Mouse (Mus musculus) left cerebral cortex, postnatal 10 days (tissue): Measurements from ENCODE around the gene Cnpy3. TPM values are rescaled to one million over a fixed set of nuclear protein-coding genes. Genes with fewer than 3 reads are reported as not detected.
"Not testable (repeated sequence)": the region's sequence is repeated elsewhere in the genome, so short reads cannot be mapped to it uniquely, and the experiment has no call there.

Experiments used
- DNase-seq, 2 experiments: peaks; one replicate each; pipeline ENCODE4 v3.0.0; 2021 to 2022; ENCODE audit warnings: low spot score in 2 of 2, mixed read lengths in 1 of 2; ENCODE audit errors: extremely low spot score in 1 of 2
- intact Hi-C: fragments of 180-260 bp; cut with DNase I; formaldehyde crosslinking; loops from one replicate; pipeline ENCODE4 v1.15.1; 2025
- total RNA-seq, 2 experiments: library from RNA; stranded (reverse); gene quantifications; 2 replicates each; pipeline ENCODE4 v1.2.3; 2021

Cnpy3 gene
- total RNA-seq, 2 experiments from 2014 or later: 50.9 to 53.7 TPM

DNA sequence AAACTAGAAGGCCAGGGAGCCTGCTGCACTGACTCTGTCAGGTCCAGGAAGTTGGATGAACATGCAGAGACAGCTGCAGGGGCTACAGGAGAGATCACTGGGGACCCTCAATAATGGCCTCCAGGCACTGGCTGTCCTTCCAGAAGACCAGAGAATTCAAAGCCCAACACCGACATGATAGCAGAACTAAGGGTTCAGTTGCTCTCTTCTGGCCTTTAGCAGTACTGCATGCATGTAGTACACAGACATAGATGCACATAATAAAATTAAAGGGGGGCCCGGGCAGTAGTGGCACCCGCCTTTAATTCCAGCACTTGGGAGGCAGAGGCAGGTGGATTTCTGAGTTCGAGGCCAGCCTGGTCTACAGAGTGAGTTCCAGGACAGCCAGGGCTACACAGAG is 19.0 kb upstream of the Cnpy3 start:
- no peak for DNase-seq
- intact Hi-C loops: no loop called here

DNA sequence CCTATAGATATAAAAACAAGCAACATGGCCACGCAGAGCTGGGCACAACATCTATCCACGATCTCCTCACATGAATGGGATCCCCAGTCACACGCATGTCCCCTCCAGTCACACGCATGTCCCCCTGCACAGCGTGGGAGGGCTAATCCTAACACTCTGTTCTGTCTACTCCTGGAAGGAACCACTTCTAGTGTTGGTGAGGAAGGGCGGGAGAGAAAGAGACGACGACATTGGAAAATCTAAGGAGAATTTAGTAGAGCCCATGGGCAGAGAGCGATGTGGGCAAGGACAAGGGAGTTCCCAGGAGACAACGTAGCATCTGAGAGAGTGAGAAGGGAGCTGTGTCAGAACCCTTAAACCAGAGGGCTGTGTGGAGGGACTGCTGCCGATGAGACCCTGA is 18.5 kb upstream of the Cnpy3 start:
- DNase-seq: no peak
- intact Hi-C loops: no loop called here

DNA sequence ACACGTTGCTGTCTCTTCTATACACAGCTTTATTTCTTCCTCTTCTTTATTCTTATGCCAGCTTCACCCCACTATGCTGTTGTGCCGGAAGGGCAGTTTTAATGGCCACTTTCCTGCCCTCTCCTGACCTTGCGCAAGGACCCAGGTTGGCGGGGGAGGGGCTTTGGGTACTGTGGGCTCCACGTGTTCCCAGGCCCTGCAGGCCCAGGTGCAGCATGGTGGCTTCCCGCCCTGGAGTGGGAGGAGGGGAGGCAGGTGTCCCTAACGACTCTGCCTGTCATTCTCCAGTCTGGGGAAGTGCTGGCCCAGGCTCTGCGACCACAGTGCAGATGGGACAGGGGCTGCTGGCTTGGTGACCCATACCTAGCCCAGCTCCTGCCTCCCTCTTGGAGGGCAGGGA is 15.9 kb upstream of the Cnpy3 start:
- peak in 1 of 2 experiments; percentile 44 for DNase-seq
- intact Hi-C loops: no loop called here

DNA sequence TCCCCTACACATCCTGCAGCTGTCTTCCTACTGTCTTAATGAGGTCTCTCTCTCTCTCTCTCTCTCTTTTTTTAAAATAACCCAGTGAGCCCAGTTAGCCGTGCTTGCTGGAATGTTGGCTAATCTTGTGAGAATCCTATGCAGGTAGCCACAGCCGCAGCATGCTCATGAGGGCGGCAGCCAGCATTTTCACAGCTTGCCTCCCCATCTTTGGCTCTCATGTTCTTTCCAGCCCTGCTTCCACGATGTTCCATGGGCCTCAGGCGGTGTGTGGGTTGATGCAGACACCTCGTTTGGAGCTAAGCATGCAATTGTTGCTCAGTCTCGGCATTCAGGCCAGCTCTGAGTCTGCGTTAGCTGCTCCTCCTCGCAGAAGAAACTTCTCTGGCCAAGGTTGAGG is 12.9 kb upstream of the Cnpy3 start:
- intact Hi-C loops, DNase-seq: not testable (repeated sequence)

DNA sequence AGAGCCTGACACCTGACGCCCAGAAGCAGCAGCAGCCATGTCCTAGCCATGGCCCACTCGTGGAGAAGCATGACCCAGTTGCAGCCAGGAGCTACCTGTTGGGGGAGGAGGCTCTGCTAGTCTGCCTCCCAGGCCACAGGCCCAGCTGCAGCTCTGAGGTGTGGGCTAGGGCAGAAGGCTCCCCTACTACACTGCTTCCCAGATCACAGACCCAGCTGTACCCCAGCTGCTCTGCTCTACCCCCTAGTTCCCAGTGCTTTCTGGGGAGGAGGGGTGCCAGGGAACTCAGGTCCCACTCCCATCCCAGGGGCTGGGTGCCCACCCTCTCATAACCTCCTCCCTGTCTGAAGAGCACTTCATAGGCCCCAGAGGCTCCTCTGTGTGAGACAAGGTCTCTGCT is 11.5 kb upstream of the Cnpy3 start, which contains the start of gene Ptcra:
Gene Ptcra, minus strand, starts transcription at position 169 of the 400 bp plus-strand sequence.
- no peak for DNase-seq
- intact Hi-C loops: no loop called here

DNA sequence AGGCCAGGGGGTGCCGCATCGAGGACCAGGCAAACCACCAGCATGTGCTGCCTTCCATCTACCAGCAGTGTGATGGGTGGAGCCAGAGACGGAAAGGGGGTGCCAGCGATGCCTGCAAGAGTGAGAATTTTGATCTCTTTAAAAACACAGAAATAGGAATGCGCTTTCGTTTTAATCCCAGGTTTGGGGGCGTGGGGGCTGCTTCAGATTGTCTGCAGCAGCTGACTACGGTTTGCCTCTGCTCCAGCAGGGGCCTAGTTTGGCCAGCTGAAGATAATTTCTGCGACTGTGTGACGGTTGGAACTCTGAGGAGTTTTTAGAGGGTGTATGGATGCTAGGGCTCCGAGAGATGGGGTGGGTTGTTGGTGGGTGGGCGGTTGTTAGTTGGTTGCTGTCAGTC is 6.7 kb upstream of the Cnpy3 start:
- intact Hi-C loops: no loop called here
- DNase-seq: no peak

DNA sequence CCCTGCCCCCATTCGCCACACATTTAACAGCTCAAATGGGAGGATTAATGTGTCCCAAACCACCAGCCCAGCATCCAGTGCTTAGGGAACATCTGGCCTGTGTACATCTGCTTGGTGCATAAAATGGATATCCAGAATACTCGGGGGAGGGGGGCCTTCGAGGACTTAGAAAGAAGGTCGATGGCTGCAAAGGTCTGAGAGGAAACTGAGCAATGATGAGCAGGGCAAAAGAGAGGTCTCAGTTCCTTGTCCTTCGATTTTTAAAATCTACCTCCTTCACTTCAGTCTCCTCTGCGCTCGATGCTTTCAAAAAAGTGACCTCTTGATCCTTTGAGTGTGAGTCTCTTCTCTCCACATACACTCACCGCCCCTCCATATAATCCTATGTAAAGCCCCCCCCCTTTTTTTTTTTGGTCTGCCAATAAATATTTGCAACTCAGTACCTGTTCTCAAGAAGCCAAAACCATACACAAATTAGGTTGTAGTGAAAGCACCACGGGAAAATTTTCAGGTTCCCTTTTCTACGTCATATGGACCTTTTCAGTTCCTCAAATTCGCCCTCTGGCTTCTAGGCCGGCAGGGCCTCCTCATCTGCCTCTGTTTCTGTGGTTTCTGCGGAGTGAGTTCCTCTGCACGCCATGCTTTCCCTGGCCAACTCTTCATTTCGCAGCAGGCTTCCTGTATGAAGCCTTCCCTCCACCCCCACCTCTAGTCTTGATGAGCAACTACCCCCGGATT is 789 bp downstream of the Cnpy3 start:
- intact Hi-C loops: no loop called here
- peak in 1 of 2 experiments; percentile 51 for DNase-seq

DNA sequence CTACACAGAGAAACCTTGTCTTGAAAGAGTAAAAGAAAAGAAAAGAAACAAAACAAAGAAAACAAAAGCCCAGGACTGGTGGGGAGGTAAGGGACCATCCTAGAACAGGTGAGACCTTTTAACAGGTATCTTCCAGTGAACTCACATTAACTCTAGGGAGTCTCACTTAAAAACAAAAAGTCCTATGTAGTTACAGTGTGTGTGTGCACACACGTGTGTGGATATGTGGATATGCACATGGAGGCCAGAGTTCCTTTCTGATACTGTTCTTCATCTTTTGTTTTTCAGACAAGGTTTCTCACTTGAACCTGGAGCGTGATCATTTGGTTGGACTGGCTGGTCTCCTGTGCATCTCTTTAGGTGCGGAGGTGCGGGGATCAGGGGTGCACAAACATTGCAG is 1.4 kb downstream of the Cnpy3 start:
- intact Hi-C loops: no loop called here
- no peak for DNase-seq

DNA sequence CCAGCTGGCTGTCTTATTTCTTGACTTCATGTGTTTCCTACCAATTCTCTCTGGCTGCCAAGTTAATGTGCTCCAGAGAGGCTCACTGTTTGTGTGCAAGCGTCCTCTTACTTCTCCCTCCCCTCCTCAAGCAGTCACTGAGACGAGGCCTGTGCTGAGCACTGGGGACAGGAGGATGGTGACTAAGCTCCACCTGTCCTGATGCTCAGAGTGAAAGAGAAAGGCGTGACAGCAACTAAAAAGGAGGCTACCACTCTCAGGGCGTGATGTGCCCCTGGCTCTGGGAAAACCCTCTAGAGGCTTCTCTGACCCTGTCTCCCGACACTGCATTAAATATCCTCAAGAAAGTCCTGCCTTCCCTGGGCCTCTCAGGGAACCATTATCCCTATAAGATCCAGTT is 2.7 kb downstream of the Cnpy3 start:
- intact Hi-C loops: no loop called here
- DNase-seq: no peak

DNA sequence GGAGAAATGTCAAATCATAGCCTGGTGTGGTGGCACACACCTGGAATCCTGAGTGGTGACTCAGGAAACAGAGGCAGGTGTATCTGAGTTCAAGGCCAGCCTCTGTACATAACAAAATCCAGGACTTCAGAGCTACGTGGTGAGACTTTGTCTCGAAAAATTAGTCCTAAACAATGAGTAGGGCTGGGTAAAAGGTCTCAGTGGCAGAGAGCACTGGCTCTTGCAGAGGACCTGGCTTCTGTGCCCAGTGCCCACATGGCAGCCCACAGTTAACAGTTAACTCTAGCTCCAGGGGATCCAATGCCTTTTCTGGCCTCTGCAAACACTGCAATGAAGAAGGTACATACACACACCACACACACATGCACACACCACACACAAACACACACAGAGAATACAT is 4.2 kb downstream of the Cnpy3 start:
- DNase-seq: no peak
- intact Hi-C loops: no loop called here

DNA sequence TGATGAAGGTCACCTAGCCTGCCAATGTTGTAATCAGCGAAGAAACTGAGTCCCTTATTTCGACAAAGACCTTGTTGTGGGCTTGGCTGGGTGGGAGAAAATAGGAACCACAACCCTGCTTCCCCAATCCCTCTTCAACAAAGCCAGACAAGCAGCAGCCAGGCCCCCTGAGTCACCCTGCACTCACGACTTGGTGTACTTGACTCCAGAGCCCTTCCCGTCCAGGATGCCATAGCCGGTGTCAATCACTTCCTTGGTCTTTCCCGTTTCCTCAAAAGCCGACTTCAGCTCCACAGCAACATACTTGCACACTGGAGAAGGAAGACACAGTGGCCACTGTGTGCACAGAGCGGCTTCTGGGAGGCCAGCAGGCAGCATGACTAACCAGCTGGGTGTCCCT is 4.8 kb downstream of the Cnpy3 start:
- intact Hi-C loops: no loop called here
- DNase-seq: no peak

DNA sequence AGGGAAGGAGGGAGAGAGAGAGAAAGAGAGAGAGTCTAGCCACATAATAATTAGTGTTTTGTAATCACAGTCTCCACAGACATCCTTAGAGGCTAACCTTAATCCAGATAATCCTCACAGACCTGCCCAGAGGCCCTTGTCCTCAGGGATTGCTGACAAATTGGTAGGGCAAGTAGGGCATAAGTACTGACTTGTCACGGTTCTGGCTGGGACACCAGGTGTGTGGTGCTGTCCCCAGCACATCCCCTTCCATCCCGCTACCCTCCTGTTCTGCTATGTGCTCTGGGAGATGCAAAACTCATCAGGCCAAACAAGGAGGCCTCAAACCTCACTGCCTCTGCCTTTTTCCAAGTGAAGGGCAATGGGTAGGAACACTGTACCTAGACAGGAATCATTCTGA is 6.5 kb downstream of the Cnpy3 start:
- intact Hi-C loops: no loop called here
- DNase-seq: no peak

DNA sequence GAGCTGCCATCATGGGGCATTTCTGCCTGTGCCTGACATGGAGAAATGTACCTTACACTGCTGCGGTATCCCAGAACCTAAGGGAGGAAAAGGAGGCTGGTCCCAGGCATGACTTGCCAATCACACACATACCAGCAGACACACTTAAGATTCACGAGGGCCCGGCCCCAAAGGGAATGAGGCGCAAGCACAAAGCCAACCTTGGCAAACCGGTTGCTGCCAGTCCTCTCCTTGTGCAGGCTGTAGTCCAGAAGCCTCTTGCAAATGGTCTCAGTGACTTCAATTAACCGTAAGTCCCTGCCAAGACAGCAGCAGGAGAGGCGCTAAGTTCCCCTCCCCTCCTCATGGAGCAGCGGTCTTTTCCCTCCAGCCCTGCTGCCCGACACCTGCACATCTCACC is 9.0 kb downstream of the Cnpy3 start:
- intact Hi-C loops: no loop called here

DNA sequence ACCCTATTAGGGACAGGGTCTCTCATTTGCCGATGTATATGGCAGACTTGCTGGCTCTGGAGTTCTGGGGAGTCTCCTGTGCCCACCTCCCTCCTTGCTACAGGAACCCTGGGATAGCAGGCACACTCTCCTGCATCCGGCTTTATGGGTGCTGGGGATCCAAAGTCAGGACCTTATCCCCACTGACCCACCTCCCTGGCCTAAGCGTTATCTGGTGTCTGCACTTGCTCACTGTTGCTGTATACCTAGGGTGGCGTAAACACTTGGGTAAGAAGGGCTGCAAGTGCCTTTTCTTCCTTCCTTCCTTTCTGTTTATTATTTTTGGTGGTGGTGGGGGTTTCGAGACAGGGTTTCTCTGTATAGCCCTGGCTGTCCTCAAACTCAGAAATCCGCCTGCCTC is 10.7 kb downstream of the Cnpy3 start:
- no peak for DNase-seq
- intact Hi-C loops: no loop called here

More for the DNA sequence above, 9.0 kb downstream of the Cnpy3 start:
- no peak for DNase-seq

DNA sequence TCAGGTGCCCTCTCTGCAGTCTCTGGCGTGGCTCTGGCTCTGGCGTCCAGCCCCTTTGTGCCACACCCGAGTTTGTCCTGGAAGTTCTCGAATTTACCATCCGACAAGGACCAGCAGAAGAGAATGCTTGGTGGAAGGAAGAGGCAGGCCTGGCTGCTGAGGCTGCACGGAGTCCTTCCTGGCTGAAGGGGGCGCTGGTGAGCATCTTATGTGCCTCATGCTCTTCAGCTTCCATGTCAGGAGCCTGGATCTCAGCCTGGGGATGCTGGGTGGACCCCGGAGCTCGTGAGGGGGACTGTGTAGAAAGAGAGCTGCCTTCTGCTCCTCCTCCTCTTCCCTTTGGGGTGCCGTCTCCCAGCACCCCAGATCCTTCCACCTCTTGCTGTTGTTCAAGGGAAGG is 15.9 kb downstream of the Cnpy3 start:
- peak in 1 of 2 experiments; percentile 45 for DNase-seq
- intact Hi-C loops: no loop called here

DNA sequence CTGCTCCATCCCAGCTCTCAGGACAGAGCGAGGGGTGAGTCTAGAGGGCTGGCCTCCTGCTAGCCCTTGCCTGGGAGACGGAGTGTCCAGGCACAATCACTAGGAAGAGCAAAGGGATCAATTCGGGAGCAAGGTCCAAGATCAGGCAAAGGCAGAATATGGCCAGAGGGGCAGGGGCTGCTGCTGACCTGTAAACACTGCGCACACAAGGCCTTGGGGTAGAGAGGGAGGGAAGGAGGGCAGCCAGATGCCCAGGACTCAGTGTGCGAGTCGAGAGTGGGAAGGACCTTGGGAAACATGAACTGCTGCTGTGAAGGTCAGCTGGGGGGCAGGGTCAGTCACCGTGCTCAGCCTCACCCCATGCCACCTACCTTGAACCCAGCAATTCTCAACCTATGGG is 16.7 kb downstream of the Cnpy3 start:
- intact Hi-C loops: no loop called here
- no peak for DNase-seq

DNA sequence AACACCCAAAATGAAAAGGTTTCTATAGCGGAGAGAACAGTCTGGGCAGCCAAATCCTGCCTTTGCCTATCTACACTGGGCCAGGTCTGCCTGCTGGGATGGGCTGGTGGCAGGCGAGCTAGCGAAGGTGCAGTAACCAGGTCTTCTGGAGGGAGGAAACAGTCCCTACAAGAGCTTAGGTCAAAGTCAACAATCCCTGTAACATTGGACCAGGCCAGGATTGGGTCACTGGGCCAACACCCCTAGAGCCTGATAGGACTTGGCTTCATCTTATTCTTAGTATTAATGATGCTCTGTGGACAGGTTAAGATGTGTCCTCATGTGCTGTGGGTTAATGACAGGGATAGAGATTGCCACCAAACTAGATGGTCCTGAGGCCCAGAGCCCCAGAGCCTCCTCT is 18.0 kb downstream of the Cnpy3 start:
- intact Hi-C loops: no loop called here
- no peak for DNase-seq

DNA sequence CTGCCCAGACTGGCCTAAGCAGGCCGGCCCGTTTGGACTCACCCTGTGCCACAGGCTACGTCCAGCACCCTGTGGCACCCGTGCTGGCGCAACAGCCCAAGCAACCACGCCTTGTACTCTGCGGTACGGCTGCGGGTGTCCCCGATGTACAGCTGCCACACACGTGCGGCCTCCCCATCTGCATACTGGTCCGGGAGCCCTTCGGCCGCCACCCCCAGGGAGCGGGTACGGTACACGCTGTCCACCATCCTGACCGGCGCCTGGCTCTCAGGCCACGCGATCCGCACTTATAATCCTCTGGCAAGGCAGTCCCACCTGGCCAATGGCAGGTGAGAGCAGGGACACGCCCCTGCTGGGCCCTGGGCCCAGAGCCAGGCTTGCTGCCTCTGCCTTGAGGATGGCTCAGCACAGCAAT is 23.1 kb downstream of the Cnpy3 start, which contains the start of gene Gnmt:
Gene Gnmt, minus strand, starts transcription at position 265 of the 415 bp plus-strand sequence.
- DNase-seq: no peak
- intact Hi-C loops: no loop called here

DNA sequence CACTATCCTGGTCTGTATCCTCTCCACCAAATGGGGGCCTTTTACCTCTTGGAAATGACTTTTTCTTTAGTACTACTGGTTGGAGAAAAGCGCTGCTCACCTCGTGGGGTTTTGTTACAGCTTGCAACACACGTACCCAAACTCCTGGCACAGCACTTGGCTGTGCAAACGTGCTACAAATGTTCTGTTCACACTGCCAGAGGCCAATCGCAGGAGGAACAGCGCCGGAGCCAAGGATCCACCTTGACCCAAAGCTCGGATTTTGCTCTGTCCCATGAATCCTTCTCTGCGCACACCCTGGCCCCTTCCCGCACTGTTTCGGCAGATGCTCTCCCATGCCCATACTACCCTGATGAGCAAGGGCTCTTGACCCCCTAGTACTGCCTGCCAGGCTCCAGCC is 23.5 kb downstream of the Cnpy3 start:
- DNase-seq: no peak
- intact Hi-C loops: no loop called here

DNA sequence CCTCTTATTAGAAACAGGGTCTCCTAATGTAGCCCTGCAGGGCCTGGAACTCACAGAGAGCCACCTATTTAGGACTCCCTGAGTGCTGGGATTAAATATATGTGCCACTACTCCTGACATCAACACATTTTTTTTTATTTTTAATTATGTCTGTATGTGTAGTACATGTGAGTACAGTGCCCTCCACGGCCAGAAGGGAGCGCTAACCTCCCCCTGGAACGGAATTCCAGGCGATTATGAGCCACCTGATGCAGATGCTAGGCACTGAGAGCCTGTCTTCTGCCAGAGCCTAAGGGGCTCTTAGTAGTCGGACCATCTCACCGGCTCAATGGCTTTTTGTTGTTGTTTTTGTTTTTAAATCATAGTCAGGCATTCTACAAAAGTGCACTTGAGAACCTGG is 24.0 kb downstream of the Cnpy3 start:
- no peak for DNase-seq
- intact Hi-C loops: no loop called here

DNA sequence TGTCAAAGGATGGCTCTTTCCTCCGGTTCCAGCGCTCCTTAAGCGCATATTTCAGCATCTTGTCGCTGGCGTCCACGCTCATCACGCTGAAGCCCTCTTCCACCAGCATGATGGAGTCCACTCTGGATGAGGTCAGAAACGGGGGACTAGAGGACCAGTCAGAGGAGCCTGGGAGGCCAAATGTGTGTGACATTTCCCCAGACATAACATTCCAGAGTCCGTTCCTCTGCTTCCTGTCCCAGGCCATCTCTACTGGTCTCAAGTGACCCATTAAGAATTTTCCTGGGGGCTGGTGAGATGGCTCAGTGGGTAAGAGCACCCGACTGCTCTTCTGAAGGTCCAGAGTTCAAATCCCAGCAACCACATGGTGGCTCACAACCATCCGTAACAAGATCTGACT is 24.7 kb downstream of the Cnpy3 start:
- no peak for DNase-seq
- intact Hi-C loops: no loop called here
